Mouse (Mus musculus): ENCODE measurements around the gene Irx6. TPM values are rescaled to one million over a fixed set of nuclear protein-coding genes. Genes with fewer than 3 reads are reported as not detected.

Gene Irx6
- polyA plus RNA-seq, 1 experiment: 0.41 TPM

- peaks cover 3% of the 10 kb centered on the region; the same call in 1 of the 2 replicates for H3K27me3 ChIP-seq (ENCODE audit: control insufficient read depth, insufficient read depth, low read length)
- H3K4me3 ChIP-seq (replicated peaks; ENCODE audit: insufficient read depth, low read depth, low read length): no peak overlapping the region
- DNase-seq: no peak
- TF ChIP-seq POLR2A (IDR thresholded peaks at IDR 0.05; ENCODE audit: borderline replicate concordance, insufficient read depth, low read length) (no peak), CTCF (IDR thresholded peaks at IDR 0.05; ENCODE audit: borderline replicate concordance, insufficient read depth, low read depth, low read length) (no peak)
- 33% methylated on average over 12 of the region's 12 CpGs for WGBS
- H3K4me1 ChIP-seq (ENCODE audit: control insufficient read depth, insufficient read depth, low read length): no peaks in the 10 kb centered on the region
- no peak overlapping the region for H3K27ac ChIP-seq (ENCODE audit: insufficient read depth, low read length)
Measured at GRCm38 (mm10) chr8:92670656-92671195, 3.4 kb upstream of the Irx6 start.

DNA sequence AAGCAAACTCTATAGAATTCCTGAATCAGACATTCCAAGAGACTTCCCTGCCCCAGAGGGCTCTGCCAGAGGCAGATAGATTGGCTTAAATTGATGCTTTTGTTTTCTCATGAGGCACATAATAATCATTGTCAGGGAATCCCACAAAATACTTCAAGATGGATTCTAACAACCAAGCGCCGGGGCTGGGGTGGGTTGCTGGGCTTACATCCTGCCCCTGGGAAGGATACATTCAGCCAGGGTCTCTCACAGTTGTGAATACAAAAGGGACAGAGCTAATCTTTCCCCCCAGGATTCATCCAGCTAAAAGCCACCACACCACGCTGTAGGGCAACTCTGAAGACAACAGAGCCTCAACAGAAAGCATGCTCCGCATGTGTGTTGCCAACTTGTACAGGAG is 2.2 kb upstream of the Irx6 start:
- DNase-seq: no peak

GRCm38 (mm10) chr8:92673101-92673500 is 987 bp upstream of the Irx6 start:
- DNase-seq: no peak
- TF ChIP-seq CTCF (IDR thresholded peaks at IDR 0.05; ENCODE audit: borderline replicate concordance, insufficient read depth, low read depth, low read length): no peak
- no peak for TF ChIP-seq POLR2A (IDR thresholded peaks at IDR 0.05; ENCODE audit: borderline replicate concordance, insufficient read depth, low read length)
- no peaks in the 10 kb centered on the region for H3K4me1 ChIP-seq (ENCODE audit: control insufficient read depth, insufficient read depth, low read length)
- peaks cover 4% of the 10 kb centered on the region; the same call in 1 of the 2 replicates for H3K27me3 ChIP-seq (ENCODE audit: control insufficient read depth, insufficient read depth, low read length)
- H3K27ac ChIP-seq (ENCODE audit: insufficient read depth, low read length): no peak overlapping the region
- WGBS: 8% methylated on average over 11 of the region's 11 CpGs
- no peak overlapping the region for H3K4me3 ChIP-seq (replicated peaks; ENCODE audit: insufficient read depth, low read depth, low read length)

More for the DNA sequence above, 2.2 kb upstream of the Irx6 start:
- Histone ChIP-seq H3K4me3 (replicated peaks; ENCODE audit: insufficient read depth, low read depth, low read length) (no peak overlapping the region), H3K4me1 (ENCODE audit: control insufficient read depth, insufficient read depth, low read length) (no peaks in the 10 kb centered on the region), H3K27me3 (ENCODE audit: control insufficient read depth, insufficient read depth, low read length) (peaks cover 4% of the 10 kb centered on the region; the same call in 1 of the 2 replicates), H3K27ac (ENCODE audit: insufficient read depth, low read length) (no peak overlapping the region)
- WGBS: 96% methylated on average over 4 of the region's 4 CpGs
- TF ChIP-seq CTCF (IDR thresholded peaks at IDR 0.05; ENCODE audit: borderline replicate concordance, insufficient read depth, low read depth, low read length) (no peak), POLR2A (IDR thresholded peaks at IDR 0.05; ENCODE audit: borderline replicate concordance, insufficient read depth, low read length) (no peak)

DNA sequence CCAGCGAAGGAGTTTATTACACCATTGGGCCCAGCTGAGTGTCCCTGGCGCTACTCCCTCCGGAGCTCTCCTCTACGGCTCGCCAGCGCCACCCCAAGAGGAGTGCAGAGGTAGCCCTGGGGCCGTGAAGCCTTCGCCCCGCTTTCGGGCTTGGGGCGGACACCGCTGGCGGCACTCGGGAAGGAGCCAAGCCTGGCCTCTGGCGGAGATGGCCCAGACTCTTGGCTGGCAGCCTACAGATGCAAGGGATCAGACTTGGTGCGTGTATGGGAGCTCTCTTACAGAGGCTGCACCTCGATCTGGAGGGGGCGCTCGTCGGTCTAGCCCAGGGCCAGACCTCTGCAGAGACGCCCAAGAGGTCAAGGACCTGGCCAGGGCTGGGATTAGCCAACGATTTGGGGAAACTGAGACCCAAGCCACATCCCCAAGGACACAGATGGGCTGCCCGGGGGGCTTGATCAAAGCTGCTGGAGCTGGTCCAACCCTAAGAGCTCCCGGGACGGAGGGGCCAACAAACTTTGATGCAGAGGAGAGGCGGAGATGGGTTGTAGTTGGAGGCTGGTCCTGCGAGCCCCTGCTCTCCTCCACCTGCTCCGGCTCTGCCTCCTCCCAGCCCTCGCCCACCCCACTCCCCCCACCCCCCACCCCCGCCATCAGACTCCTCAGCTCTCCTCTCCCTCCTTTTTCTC is 389 bp upstream of the Irx6 start:
- Histone ChIP-seq H3K4me1 (ENCODE audit: control insufficient read depth, insufficient read depth, low read length) (no peaks in the 10 kb centered on the region), H3K27ac (ENCODE audit: insufficient read depth, low read length) (no peak overlapping the region), H3K27me3 (ENCODE audit: control insufficient read depth, insufficient read depth, low read length) (peaks cover 4% of the 10 kb centered on the region; the same call in 1 of the 2 replicates), H3K4me3 (replicated peaks; ENCODE audit: insufficient read depth, low read depth, low read length) (no peak overlapping the region)
- under 1% methylated on average over 29 of the region's 30 CpGs for WGBS
- TF ChIP-seq CTCF (IDR thresholded peaks at IDR 0.05; ENCODE audit: borderline replicate concordance, insufficient read depth, low read depth, low read length) (peak; percentile 24; the same call in 1 of the 2 replicates), POLR2A (IDR thresholded peaks at IDR 0.05; ENCODE audit: borderline replicate concordance, insufficient read depth, low read length) (no peak)
- peak; percentile 25 to 27 for DNase-seq

GRCm38 (mm10) chr8:92678407-92678806 is 4.3 kb downstream of the Irx6 start:
- no peak for TF ChIP-seq CTCF (IDR thresholded peaks at IDR 0.05; ENCODE audit: borderline replicate concordance, insufficient read depth, low read depth, low read length)
- no peak for DNase-seq
- H3K27me3 ChIP-seq (ENCODE audit: control insufficient read depth, insufficient read depth, low read length): peaks cover 3% of the 10 kb centered on the region; the same call in 1 of the 2 replicates
- H3K4me1 ChIP-seq (ENCODE audit: control insufficient read depth, insufficient read depth, low read length): no peaks in the 10 kb centered on the region
- no peak overlapping the region for H3K4me3 ChIP-seq (replicated peaks; ENCODE audit: insufficient read depth, low read depth, low read length)
- 13% methylated on average over 16 of the region's 16 CpGs for WGBS
- no peak overlapping the region for H3K27ac ChIP-seq (ENCODE audit: insufficient read depth, low read length)

DNA sequence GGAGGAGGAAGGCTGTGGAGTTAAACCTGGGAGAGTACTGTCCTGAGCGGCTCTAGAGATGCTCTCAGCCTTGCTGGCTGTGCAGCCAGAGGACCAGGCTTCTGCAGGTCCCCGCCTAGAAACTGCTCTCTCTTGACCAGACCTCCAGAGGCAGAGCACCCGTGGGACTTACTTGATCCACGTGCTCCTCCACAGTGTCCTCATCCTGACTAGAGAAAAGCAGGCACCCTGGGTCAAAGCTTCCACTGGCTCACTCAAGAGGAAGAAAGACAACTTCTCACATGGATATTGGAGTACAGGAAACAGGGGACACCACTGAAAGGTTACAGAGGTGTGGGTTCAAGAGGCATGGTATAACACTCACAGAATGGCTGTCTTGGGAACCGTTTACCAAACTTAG is 23.3 kb downstream of the Irx6 start:
- 88% methylated on average over 5 of the region's 5 CpGs for WGBS
- no peak overlapping the region for H3K4me3 ChIP-seq (replicated peaks; ENCODE audit: insufficient read depth, low read depth, low read length)
- H3K27ac ChIP-seq (ENCODE audit: insufficient read depth, low read length): no peak overlapping the region
- no peak for DNase-seq
- TF ChIP-seq CTCF (IDR thresholded peaks at IDR 0.05; ENCODE audit: borderline replicate concordance, insufficient read depth, low read depth, low read length) (no peak), POLR2A (IDR thresholded peaks at IDR 0.05; ENCODE audit: borderline replicate concordance, insufficient read depth, low read length) (no peak)
- no peaks in the 10 kb centered on the region for H3K4me1 ChIP-seq (ENCODE audit: control insufficient read depth, insufficient read depth, low read length)
- no peaks in the 10 kb centered on the region for H3K27me3 ChIP-seq (ENCODE audit: control insufficient read depth, insufficient read depth, low read length)

GRCm38 (mm10) chr8:92698411-92698810 is 24.3 kb downstream of the Irx6 start:
- H3K27me3 ChIP-seq (ENCODE audit: control insufficient read depth, insufficient read depth, low read length): no peaks in the 10 kb centered on the region
- H3K4me1 ChIP-seq (ENCODE audit: control insufficient read depth, insufficient read depth, low read length): no peaks in the 10 kb centered on the region
- TF ChIP-seq POLR2A (IDR thresholded peaks at IDR 0.05; ENCODE audit: borderline replicate concordance, insufficient read depth, low read length): no peak
- TF ChIP-seq CTCF (IDR thresholded peaks at IDR 0.05; ENCODE audit: borderline replicate concordance, insufficient read depth, low read depth, low read length): no peak
- H3K27ac ChIP-seq (ENCODE audit: insufficient read depth, low read length): no peak overlapping the region
- no peak for DNase-seq
- 62% methylated on average over 3 of the region's 3 CpGs for WGBS
- H3K4me3 ChIP-seq (replicated peaks; ENCODE audit: insufficient read depth, low read depth, low read length): no peak overlapping the region

DNA sequence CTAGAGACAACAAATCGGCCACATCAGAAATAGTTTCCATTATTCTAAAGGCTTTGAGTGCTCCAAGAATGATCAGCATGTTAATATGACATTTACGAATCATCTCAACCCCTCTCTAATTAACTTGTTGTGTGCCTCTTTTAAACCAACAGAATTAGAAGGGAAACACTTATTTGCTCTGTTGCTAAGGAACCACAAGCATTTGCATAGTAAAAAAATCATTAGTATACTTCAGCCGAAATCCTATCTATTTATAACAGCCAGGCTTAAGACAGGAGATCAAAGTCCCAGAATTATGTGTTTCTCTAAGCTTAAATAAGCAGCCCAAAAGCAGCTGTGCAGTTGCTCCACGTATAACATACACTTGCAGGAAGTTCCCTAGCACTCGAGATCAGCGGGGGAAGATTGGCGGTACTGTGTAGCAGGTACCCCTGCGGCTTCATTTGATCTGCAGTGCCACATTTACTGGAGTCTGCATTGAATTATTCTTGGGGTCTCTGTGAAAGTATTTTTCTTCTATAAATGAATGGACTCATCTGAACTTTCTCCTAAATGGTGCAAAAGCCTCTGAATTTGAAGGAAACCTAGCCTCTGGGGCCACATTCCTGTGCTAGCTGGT is 25.9 kb downstream of the Irx6 start:
- WGBS: 71% methylated on average over 8 of the region's 8 CpGs
- no peak overlapping the region for H3K27ac ChIP-seq (ENCODE audit: insufficient read depth, low read length)

More for the DNA sequence above, 25.9 kb downstream of the Irx6 start:
- H3K4me3 ChIP-seq (replicated peaks; ENCODE audit: insufficient read depth, low read depth, low read length): no peak overlapping the region
- no peak for DNase-seq
- H3K4me1 ChIP-seq (ENCODE audit: control insufficient read depth, insufficient read depth, low read length): no peaks in the 10 kb centered on the region
- no peaks in the 10 kb centered on the region for H3K27me3 ChIP-seq (ENCODE audit: control insufficient read depth, insufficient read depth, low read length)
- TF ChIP-seq CTCF (IDR thresholded peaks at IDR 0.05; ENCODE audit: borderline replicate concordance, insufficient read depth, low read depth, low read length): no peak
- TF ChIP-seq POLR2A (IDR thresholded peaks at IDR 0.05; ENCODE audit: borderline replicate concordance, insufficient read depth, low read length): no peak
